Mouse (Mus musculus) layer of hippocampus, postnatal 14 days (tissue): ENCODE measurements around the gene Sema4g. TPM values are rescaled to one million over a fixed set of nuclear protein-coding genes. Genes with fewer than 3 reads are reported as not detected.
"Not testable (repeated sequence)": the region's sequence is repeated elsewhere in the genome, so short reads cannot be mapped to it uniquely, and the experiment has no call there.

Experiments
- DNase-seq, 2 experiments: peaks; one replicate each; pipeline ENCODE4 v3.0.0; 2021 to 2022; ENCODE audit warnings: low spot score in 2 of 2, mixed read lengths in 1 of 2
- total RNA-seq, 2 experiments: library from RNA; stranded (reverse); gene quantifications; 2 replicates each; pipeline ENCODE4 v1.2.3; 2021

The Sema4g gene
- total RNA-seq, 2 experiments from 2014 or later, result 40.1 to 46.0 TPM

- DNase-seq, result no peak
Observed at GRCm38 (mm10) chr19:45021362-45021761, 32.5 kb downstream of the Sema4g start.

- no peak for DNase-seq
Observed at GRCm38 (mm10) chr19:45023993-45024392, 35.1 kb downstream of the Sema4g start.

- no peak for DNase-seq
Observed at GRCm38 (mm10) chr19:45024775-45025174, 35.9 kb downstream of the Sema4g start.

- DNase-seq, result no peak
Observed at GRCm38 (mm10) chr19:45025937-45026568, 37.2 kb downstream of the Sema4g start.

GRCm38 (mm10) chr19:45026958-45027670, 38.2 kb downstream of the Sema4g start:
- DNase-seq, result no peak

- no peak for DNase-seq
Observed at GRCm38 (mm10) chr19:45027848-45028247, 38.9 kb downstream of the Sema4g start.

- DNase-seq, result no peak
Observed at GRCm38 (mm10) chr19:45028746-45029145, 39.8 kb downstream of the Sema4g start.

- DNase-seq, result no peak
Observed at GRCm38 (mm10) chr19:45029571-45029970, 40.7 kb downstream of the Sema4g start.

- DNase-seq, result peak in 1 of 2 experiments; percentile 53
Observed at GRCm38 (mm10) chr19:45030111-45030510, 41.2 kb downstream of the Sema4g start.

- peak; percentile 71 to 82 for DNase-seq
Observed at GRCm38 (mm10) chr19:45030746-45031693, 42.1 kb downstream of the Sema4g start.

GRCm38 (mm10) chr19:45031780-45032179, 42.9 kb downstream of the Sema4g start:
- DNase-seq, result peak; percentile 73 to 82

- DNase-seq, result no peak
Observed at GRCm38 (mm10) chr19:45032570-45033332, 43.9 kb downstream of the Sema4g start.

GRCm38 (mm10) chr19:45036867-45037266, 48.0 kb downstream of the Sema4g start:
- DNase-seq, result no peak

GRCm38 (mm10) chr19:45038198-45038597, 49.3 kb downstream of the Sema4g start:
- not testable (repeated sequence) for DNase-seq

GRCm38 (mm10) chr19:45040214-45040613, 51.3 kb downstream of the Sema4g start:
- no peak for DNase-seq

GRCm38 (mm10) chr19:45044389-45044927, 55.6 kb downstream of the Sema4g start:
- no peak for DNase-seq

GRCm38 (mm10) chr19:45045236-45045635, 56.3 kb downstream of the Sema4g start:
- no peak for DNase-seq

- DNase-seq, result no peak
Observed at GRCm38 (mm10) chr19:45045651-45046050, 56.8 kb downstream of the Sema4g start, which contains the start of gene Pdzd7. Pdzd7 (minus strand) TSS chr19:45045717.

- DNase-seq, result peak; percentile 67 to 80
Observed at GRCm38 (mm10) chr19:45046523-45047321, 57.8 kb downstream of the Sema4g start.
